Mouse (Mus musculus) lung, adult 2 months (tissue): Measurements from ENCODE around the gene Fam81b.

Experiments
- CTCF ChIP-seq: fragments of 200-500 bp; IDR thresholded peaks from 2 replicates; pipeline ENCODE4 v1.5.1; 2011; ENCODE audit warnings: mild to moderate bottlenecking, low read length, control low read depth; ENCODE audit not compliant: insufficient read depth
- POLR2A ChIP-seq: fragments of 200-500 bp; IDR thresholded peaks from 2 replicates; pipeline ENCODE4 v1.6.1; 2011; ENCODE audit warnings: low read depth, mild to moderate bottlenecking, control low read depth, low read length, borderline replicate concordance; ENCODE audit errors: extremely low read depth

DNA sequence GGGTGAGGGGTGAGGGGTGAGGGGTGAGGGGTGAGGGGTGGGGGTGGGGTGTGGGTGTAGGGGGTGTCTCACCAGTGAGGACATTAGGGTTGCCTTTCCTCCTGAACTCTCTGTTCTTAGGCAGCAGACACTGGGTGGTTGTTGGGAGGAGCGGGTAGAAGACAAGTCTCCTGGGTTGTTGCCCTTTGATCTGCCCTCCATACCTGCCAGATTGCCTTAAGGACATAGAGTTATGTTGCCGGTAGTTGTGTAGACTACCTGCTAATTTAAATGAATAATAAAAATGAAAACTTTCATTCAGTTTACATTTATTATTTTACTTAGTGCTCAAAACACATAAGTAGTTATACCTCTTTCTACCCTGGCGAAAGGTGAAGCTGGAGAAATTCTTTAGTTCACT lies 369 bp upstream of the Fam81b start:
- no peak for TF ChIP-seq CTCF
- no peak for TF ChIP-seq POLR2A
